Mouse (Mus musculus) heart, adult 2 months (tissue): ENCODE results near the gene Olfr145. TPM values are rescaled to one million over a fixed set of nuclear protein-coding genes. Genes with fewer than 3 reads are reported as not detected.

ENCODE experiments used
- DNase-seq, 2 experiments: peaks; one replicate each; pipeline ENCODE4 v3.0.0; 2021
- H3K27ac ChIP-seq: fragments of 200-600 bp; 2 replicates; pipeline ENCODE4 v1.8.1; 2022
- H3K27me3 ChIP-seq: fragments of 200-500 bp; 2 replicates; pipeline ENCODE4 v1.6.1; 2012; ENCODE audit warnings: mild to moderate bottlenecking, low read length, inconsistent platforms, mixed read lengths; ENCODE audit not compliant: control insufficient read depth, insufficient read depth
- H3K36me3 ChIP-seq: fragments of 200-500 bp; 2 replicates; pipeline ENCODE4 v1.6.1; 2012; ENCODE audit warnings: low read length, inconsistent platforms; ENCODE audit not compliant: control insufficient read depth, insufficient read depth
- H3K4me1 ChIP-seq: fragments of 200-500 bp; 2 replicates; pipeline ENCODE4 v1.6.1; 2011; ENCODE audit warnings: low read length; ENCODE audit not compliant: control insufficient read depth, insufficient read depth
- H3K4me3 ChIP-seq: fragments of 200-600 bp; 2 replicates; pipeline ENCODE4 v1.8.1; 2022
- H3K79me2 ChIP-seq: fragments of 200-500 bp; replicated peaks from 2 replicates; pipeline ENCODE4 v1.6.1; 2012; ENCODE audit warnings: mild to moderate bottlenecking, inconsistent platforms, low read length, moderate library complexity, mixed read lengths; ENCODE audit not compliant: control insufficient read depth, insufficient read depth
- H3K9ac ChIP-seq: fragments of 200-500 bp; 2 replicates; pipeline ENCODE4 v1.6.1; 2012; ENCODE audit warnings: low read depth, mild to moderate bottlenecking, control low read depth, inconsistent platforms, low read length, mixed read lengths
- CTCF ChIP-seq: fragments of 200-600 bp; IDR thresholded peaks from 2 replicates; pipeline ENCODE4 v1.8.1; 2022; ENCODE audit warnings: antibody characterized with exemption, mild to moderate bottlenecking, moderate library complexity
- EP300 ChIP-seq: fragments of 200-500 bp; IDR thresholded peaks from 2 replicates; pipeline ENCODE4 v1.6.1; 2011; ENCODE audit warnings: low read depth, low read length, control low read depth; ENCODE audit not compliant: insufficient read depth
- POLR2A ChIP-seq: fragments of 200-500 bp; IDR thresholded peaks from 2 replicates; pipeline ENCODE4 v1.6.1; 2011; ENCODE audit warnings: mild to moderate bottlenecking, low read depth, low read length, control low read depth; ENCODE audit not compliant: insufficient read depth
- WGBS: fragments of 180-500 bp; shearing (Covaris S2); methylation state at CpG from one replicate; pipeline ENCODE4 v1.1.7; 2018; 5-methylcytosine and 5-hydroxymethylcytosine counted together
- intact Hi-C: fragments of 180-260 bp; cut with DNase I; formaldehyde crosslinking; loops from one replicate; pipeline ENCODE4 v1.15.1; 2025
- long read RNA-seq: library from polyadenylated mRNA; stranded (forward); transcript quantifications from one replicate; pipeline ENCODE4 v2.0.0, GENCODE M21; 2021
- polyA plus RNA-seq: library from polyadenylated mRNA; depleted of rRNA; stranded (reverse); fragments of >200 nt; gene quantifications from 2 replicates; pipeline ENCODE4 v1.2.3, GENCODE M21; 2012; rRNA removed
- total RNA-seq, 2 experiments: library from RNA; stranded (reverse); gene quantifications; 2 replicates each; pipeline ENCODE4 v1.2.3; 2021

The Olfr145 gene
- total RNA-seq = not detected
- not detected in 2 replicates for polyA plus RNA-seq
- long read RNA-seq = 0 reads

DNA sequence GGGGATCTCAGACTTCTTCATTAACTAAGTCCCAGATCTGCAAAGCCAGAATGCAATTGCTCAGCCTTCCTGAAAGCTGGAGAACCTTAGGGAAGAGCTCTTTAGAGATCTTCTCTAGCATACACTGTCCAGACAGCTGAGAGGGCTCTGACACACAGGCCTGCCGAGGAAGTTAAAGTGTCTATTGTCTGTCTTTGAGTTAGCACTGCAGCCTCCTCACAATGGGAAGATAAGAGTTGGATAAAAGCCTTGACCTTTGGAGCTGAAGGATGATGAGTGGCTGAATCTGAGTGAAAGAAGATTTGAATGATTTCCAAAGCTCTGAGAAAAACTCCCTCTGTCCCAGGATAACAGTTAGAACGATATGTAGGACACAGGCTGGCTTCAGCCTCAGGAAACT, at the start of gene Olfr145:
TSS of gene Olfr145 (plus strand) at position 64 of the 400 bp plus-strand sequence.
- H3K4me1 ChIP-seq = no peaks in the 10 kb centered on the region
- no peak for DNase-seq
- no peak within 1 kb of the TSS for H3K9ac ChIP-seq
- WGBS = 11% methylated on average over 2 of the region's 2 CpGs
- H3K79me2 ChIP-seq = no peaks in the 10 kb centered on the region
- H3K36me3 ChIP-seq = no peaks in the 10 kb centered on the region
- no peak within 1 kb of the TSS for H3K4me3 ChIP-seq
- TF ChIP-seq EP300 (no peak), CTCF (no peak), POLR2A (no peak)
- H3K27me3 ChIP-seq = no peaks in the 10 kb centered on the region
- H3K27ac ChIP-seq = no peak within 1 kb of the TSS
- intact Hi-C loops = no loop called here

DNA sequence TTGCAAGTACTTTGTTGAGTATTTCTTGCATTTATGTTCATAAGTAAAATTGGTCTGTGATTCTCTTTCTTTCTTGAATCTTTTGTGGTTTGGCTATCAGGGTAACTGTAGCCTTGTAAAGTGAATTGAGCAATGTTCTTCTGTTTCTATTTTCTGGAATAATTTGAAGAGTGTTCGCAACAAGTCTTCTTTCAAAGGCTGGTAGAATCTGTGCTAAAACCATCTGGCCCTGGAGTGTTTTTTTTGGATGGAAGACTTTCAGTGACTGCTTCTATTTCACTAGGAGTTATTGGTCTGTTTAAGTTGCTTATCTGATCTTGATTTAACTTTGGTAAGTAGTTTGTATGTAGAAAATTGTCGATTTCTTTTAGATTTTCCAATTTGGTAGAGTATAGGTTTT, 47.3 kb upstream of the Olfr145 start:
- TF ChIP-seq CTCF (no peak), POLR2A (no peak), EP300 (no peak)
- H3K27ac ChIP-seq = no peak overlapping the region
- WGBS = 66% methylated on average over 2 of the region's 2 CpGs
- no peaks in the 10 kb centered on the region for H3K27me3 ChIP-seq
- H3K4me1 ChIP-seq = no peaks in the 10 kb centered on the region
- DNase-seq = no peak
- H3K36me3 ChIP-seq = no peaks in the 10 kb centered on the region
- no peak overlapping the region for H3K4me3 ChIP-seq
- intact Hi-C loops = no loop called here
- H3K9ac ChIP-seq = no peak overlapping the region
- H3K79me2 ChIP-seq = no peaks in the 10 kb centered on the region

DNA sequence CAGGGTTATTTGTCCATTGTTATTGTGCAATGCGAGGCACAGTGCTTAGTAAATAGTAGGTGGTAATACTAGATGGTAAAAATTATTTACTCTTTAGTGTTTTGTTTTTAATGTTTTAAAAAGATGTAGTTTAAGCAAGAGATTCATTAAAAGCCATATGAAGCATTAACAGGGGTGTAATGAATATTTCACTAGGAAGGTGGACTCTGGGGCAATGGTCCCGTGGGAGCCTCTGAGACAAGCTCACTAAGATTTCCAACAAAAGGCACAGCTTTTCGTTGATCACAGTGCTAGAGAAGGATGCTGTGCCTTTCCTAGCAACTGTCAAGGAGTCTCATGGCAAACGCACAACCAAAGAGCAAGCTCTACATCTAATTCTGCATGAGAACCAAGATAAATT, 42.6 kb upstream of the Olfr145 start, which contains the start of gene Olfr877:
TSS of gene Olfr877 (plus strand) at position 301 of the 400 bp plus-strand sequence.
- intact Hi-C loops = no loop called here
- Histone ChIP-seq H3K27ac (no peak within 1 kb of the TSS), H3K9ac (no peak within 1 kb of the TSS), H3K4me1 (no peaks in the 10 kb centered on the region), H3K36me3 (no peaks in the 10 kb centered on the region), H3K27me3 (no peaks in the 10 kb centered on the region), H3K79me2 (no peaks in the 10 kb centered on the region), H3K4me3 (no peak within 1 kb of the TSS)
- 64% methylated on average over 4 of the region's 4 CpGs for WGBS
- no peak for TF ChIP-seq EP300
- TF ChIP-seq POLR2A = no peak
- TF ChIP-seq CTCF = no peak
- no peak for DNase-seq

DNA sequence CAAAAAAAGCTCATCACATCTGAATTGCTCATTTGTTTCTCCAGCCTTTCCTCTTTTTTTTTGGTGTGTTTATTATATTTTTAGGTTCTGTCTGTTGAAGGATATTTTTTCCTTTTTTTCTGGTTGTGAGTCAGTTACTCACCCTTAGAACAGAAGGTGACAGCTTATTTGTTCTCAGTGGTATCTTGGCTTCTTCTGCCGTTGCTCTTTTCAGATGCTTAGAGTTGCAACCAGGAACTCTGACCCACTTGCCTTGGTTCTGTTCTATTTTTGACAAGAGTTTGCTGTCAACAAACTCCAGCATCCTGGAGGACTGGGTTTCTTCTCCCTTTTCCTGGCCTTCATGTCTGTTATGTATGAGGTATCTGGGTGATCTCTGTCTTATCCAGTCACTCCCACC, 33.2 kb upstream of the Olfr145 start:
- TF ChIP-seq CTCF = no peak
- intact Hi-C loops = no loop called here
- Histone ChIP-seq H3K4me3 (no peak overlapping the region), H3K27ac (no peak overlapping the region), H3K4me1 (no peaks in the 10 kb centered on the region), H3K79me2 (no peaks in the 10 kb centered on the region), H3K27me3 (no peaks in the 10 kb centered on the region), H3K9ac (no peak overlapping the region), H3K36me3 (no peaks in the 10 kb centered on the region)
- 12% methylated on average over 1 of the region's 1 CpGs for WGBS
- no peak for DNase-seq

DNA sequence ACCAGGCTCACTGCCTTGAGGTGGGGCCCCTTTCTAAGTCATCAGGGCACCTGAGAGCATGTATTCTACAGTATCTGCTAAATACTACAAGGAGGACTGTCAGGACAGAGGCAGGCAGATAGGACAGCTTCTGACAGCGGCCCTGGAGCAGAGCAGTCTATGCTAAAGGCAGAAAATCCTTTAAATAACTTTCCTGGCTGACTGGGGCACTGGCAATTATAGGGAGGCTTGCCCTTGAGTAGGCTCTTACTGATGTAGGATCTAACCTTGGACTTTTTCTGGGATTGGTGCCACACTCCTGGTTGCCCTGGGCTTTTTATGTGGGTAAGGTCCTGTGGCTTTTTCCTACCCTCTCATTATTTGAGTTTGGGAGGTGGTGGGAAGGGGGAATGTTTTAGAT, 26.3 kb upstream of the Olfr145 start:
- no peak for TF ChIP-seq EP300
- TF ChIP-seq CTCF = no peak
- TF ChIP-seq POLR2A = no peak
- Histone ChIP-seq H3K4me1 (no peaks in the 10 kb centered on the region), H3K9ac (no peak overlapping the region), H3K27ac (no peak overlapping the region), H3K79me2 (no peaks in the 10 kb centered on the region), H3K4me3 (no peak overlapping the region), H3K27me3 (no peaks in the 10 kb centered on the region), H3K36me3 (no peaks in the 10 kb centered on the region)
- no peak for DNase-seq
- intact Hi-C loops = no loop called here
- 32% methylated on average over 1 of the region's 1 CpGs for WGBS

DNA sequence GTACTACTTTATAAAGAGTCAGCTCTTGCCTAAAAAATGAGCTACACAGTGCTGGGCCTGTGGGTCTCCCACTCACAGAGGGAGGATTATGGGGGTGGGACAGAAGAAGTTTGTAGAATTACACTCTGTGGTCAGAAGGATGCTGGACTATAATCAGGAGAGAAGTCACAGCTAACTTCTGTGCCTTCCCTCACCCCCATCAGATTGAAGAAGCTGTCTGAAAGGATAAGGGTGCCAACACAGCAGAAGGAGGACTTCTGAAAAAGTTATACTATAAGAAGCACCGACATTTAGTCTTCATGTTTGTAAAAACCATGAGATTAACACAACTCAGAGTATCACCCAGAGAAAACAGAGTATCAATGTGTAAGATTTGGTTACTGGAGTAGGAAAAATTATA, 25.4 kb upstream of the Olfr145 start:
- intact Hi-C loops = no loop called here
- Histone ChIP-seq H3K27me3 (no peaks in the 10 kb centered on the region), H3K4me3 (no peak overlapping the region), H3K4me1 (no peaks in the 10 kb centered on the region), H3K36me3 (no peaks in the 10 kb centered on the region), H3K27ac (no peak overlapping the region), H3K79me2 (no peaks in the 10 kb centered on the region), H3K9ac (no peak overlapping the region)
- DNase-seq = no peak
- 78% methylated on average over 1 of the region's 1 CpGs for WGBS
- TF ChIP-seq CTCF = no peak
- TF ChIP-seq POLR2A = no peak
- no peak for TF ChIP-seq EP300

DNA sequence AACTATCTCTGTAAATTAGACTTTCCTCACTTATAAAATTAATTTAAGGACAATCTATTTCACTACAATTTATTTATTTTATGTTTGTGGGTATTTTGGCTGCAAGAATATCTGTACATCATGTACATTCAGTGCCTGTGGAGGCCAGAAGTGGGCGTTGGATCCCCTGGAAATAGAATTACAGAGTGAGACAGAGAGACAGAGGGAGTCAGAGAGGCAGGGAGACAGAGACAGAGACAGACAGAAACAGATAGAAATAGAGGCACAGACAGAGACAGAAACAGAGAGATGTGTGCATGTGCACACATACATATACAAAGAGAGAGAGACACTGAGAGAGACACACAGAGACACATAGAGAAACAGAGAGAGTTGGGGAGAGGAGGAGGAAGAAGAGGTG, 25.0 kb upstream of the Olfr145 start:
- H3K4me1 ChIP-seq = no peaks in the 10 kb centered on the region
- no peaks in the 10 kb centered on the region for H3K27me3 ChIP-seq
- intact Hi-C loops = no loop called here
- no peak overlapping the region for H3K27ac ChIP-seq
- H3K36me3 ChIP-seq = no peaks in the 10 kb centered on the region
- WGBS = 55% methylated on average over 1 of the region's 1 CpGs
- H3K4me3 ChIP-seq = no peak overlapping the region
- DNase-seq = no peak
- H3K79me2 ChIP-seq = no peaks in the 10 kb centered on the region
- TF ChIP-seq EP300 = no peak
- TF ChIP-seq POLR2A = no peak
- no peak for TF ChIP-seq CTCF
- no peak overlapping the region for H3K9ac ChIP-seq
